Mouse (Mus musculus) MEL (cell line): ENCODE results near the gene Ntng1.

Source experiments
- CHD1 ChIP-seq: IDR thresholded peaks from 2 replicates; pipeline ENCODE4 v1.6.1; 2012; ENCODE audit warnings: low read depth, mild to moderate bottlenecking, inconsistent platforms, low read length, improper control_type of control experiment
- CTCF ChIP-seq, 3 experiments: IDR thresholded peaks in 2 of 3; conservative IDR thresholded peaks in 1 of 3; 2 replicates each; pipeline ENCODE4 v1.5.1; 2011 to 2012; ENCODE audit warnings: low read length in 3 of 3, low read depth in 2 of 3, mild to moderate bottlenecking in 2 of 3, improper control_type of control experiment in 1 of 3, inconsistent platforms in 1 of 3, mixed read lengths in 1 of 3, moderate library complexity in 1 of 3; ENCODE audit not compliant: control insufficient read depth in 1 of 3, insufficient read depth in 1 of 3, poor library complexity in 1 of 3, severe bottlenecking in 1 of 3
- ELF1 ChIP-seq: IDR thresholded peaks from 2 replicates; pipeline ENCODE4 v1.6.1; 2014; ENCODE audit warnings: low read depth, mild to moderate bottlenecking, inconsistent platforms, low read length, improper control_type of control experiment, moderate library complexity
- EP300 ChIP-seq, 2 experiments: IDR thresholded peaks; 2 replicates each; pipeline ENCODE4 v1.6.1; 2011; ENCODE audit warnings: improper control_type of control experiment in 2 of 2, low read length in 2 of 2, low read depth in 1 of 2, mild to moderate bottlenecking in 1 of 2
- GABPA ChIP-seq: IDR thresholded peaks from 2 replicates; pipeline ENCODE4 v1.6.1; 2012; ENCODE audit warnings: low read depth, mild to moderate bottlenecking, inconsistent platforms, low read length, improper control_type of control experiment, moderate library complexity
- GATA1 ChIP-seq: IDR thresholded peaks from 2 replicates; pipeline ENCODE4 v1.6.1; 2011; ENCODE audit warnings: low read depth, low read length, improper control_type of control experiment
- KAT2A ChIP-seq: conservative IDR thresholded peaks from 2 replicates; pipeline ENCODE4 v1.6.1; 2012; ENCODE audit warnings: low read depth, low read length, improper control_type of control experiment, inconsistent platforms
- MAFK ChIP-seq: IDR thresholded peaks from 2 replicates; pipeline ENCODE4 v1.6.1; 2011; ENCODE audit warnings: low read depth, mild to moderate bottlenecking, low read length, improper control_type of control experiment, borderline replicate concordance
- MAZ ChIP-seq: IDR thresholded peaks from 2 replicates; pipeline ENCODE4 v1.6.1; 2012; ENCODE audit warnings: low read depth, mild to moderate bottlenecking, inconsistent platforms, low read length, improper control_type of control experiment
- NRF1 ChIP-seq: IDR thresholded peaks from 2 replicates; pipeline ENCODE4 v1.6.1; 2014; ENCODE audit warnings: low read depth, mild to moderate bottlenecking, inconsistent platforms, low read length, improper control_type of control experiment, moderate library complexity; ENCODE audit not compliant: poor library complexity, insufficient read depth, severe bottlenecking
- POLR2A ChIP-seq, 2 experiments: IDR thresholded peaks; 2 replicates each; pipeline ENCODE4 v1.6.1; 2011 to 2012; ENCODE audit warnings: low read length in 2 of 2, mild to moderate bottlenecking in 2 of 2, control low read depth in 1 of 2, improper control_type of control experiment in 1 of 2, low read depth in 1 of 2, moderate library complexity in 1 of 2; ENCODE audit not compliant: control insufficient read depth in 1 of 2, insufficient read depth in 1 of 2, poor library complexity in 1 of 2
- SIN3A ChIP-seq: IDR thresholded peaks from 2 replicates; pipeline ENCODE4 v1.6.1; 2012; ENCODE audit warnings: low read length, improper control_type of control experiment, inconsistent platforms
- TAL1 ChIP-seq: IDR thresholded peaks from 2 replicates; pipeline ENCODE4 v1.6.1; 2012; ENCODE audit warnings: mild to moderate bottlenecking, inconsistent platforms, low read length, moderate library complexity, mixed read lengths
- ZMIZ1 ChIP-seq: IDR thresholded peaks from 2 replicates; pipeline ENCODE4 v1.6.1; 2012; ENCODE audit warnings: low read depth, mild to moderate bottlenecking, inconsistent platforms, low read length, improper control_type of control experiment, moderate library complexity

- TF ChIP-seq NRF1 = no peak
- TF ChIP-seq POLR2A (IDR thresholded peaks at IDR 0.05; ENCODE audit: control insufficient read depth in 1 of 2, insufficient read depth in 1 of 2, low read depth in 1 of 2, low read length in 2 of 2, poor library complexity in 1 of 2) = no peak
- TF ChIP-seq ELF1 = no peak
- TF ChIP-seq GABPA = no peak
- TF ChIP-seq ZMIZ1 = no peak
- TF ChIP-seq MAFK = no peak
- TF ChIP-seq CTCF (IDR thresholded peaks at IDR 0.05 in 2 of 3, conservative IDR thresholded peaks at IDR 0.05 in 1 of 3; ENCODE audit: control insufficient read depth in 1 of 3, insufficient read depth in 1 of 3, low read depth in 2 of 3, low read length in 3 of 3, poor library complexity in 1 of 3, severe bottlenecking in 1 of 3) = no peak
- no peak for TF ChIP-seq GATA1
- TF ChIP-seq CHD1 = no peak
- TF ChIP-seq MAZ = no peak
- no peak for TF ChIP-seq TAL1
- no peak for TF ChIP-seq KAT2A
- TF ChIP-seq EP300 (IDR thresholded peaks at IDR 0.05; ENCODE audit: low read depth in 1 of 2, low read length in 2 of 2) = no peak
- TF ChIP-seq SIN3A = no peak
Measured at GRCm38 (mm10) chr3:109871986-109872385, 271.8 kb downstream of the Ntng1 start.
